Mouse (Mus musculus): ENCODE results near the gene Tas1r1.

Tas1r1 gene

GRCm38 (mm10) chr4:151988342-151989109 is 49.8 kb downstream of the Tas1r1 start, which contains the start of gene Thap3:
Gene Thap3, minus strand, starts transcription at chr4:151988997.
- peak; percentile 58 to 63 for DNase-seq (ENCODE audit: low spot score in 2 of 2)

GRCm38 (mm10) chr4:151988014-151988341 is 50.4 kb downstream of the Tas1r1 start:
- DNase-seq (ENCODE audit: low spot score in 2 of 2) = no peak

- DNase-seq (ENCODE audit: low spot score in 2 of 2) = no peak
Measured at GRCm38 (mm10) chr4:151986650-151987049, 51.7 kb downstream of the Tas1r1 start.

- DNase-seq (ENCODE audit: low spot score in 2 of 2) = no peak
Measured at GRCm38 (mm10) chr4:151985886-151986285, 52.5 kb downstream of the Tas1r1 start.

GRCm38 (mm10) chr4:151983560-151983959 is 54.8 kb downstream of the Tas1r1 start:
- DNase-seq (ENCODE audit: low spot score in 2 of 2) = no peak

GRCm38 (mm10) chr4:151983043-151983442 is 55.3 kb downstream of the Tas1r1 start:
- no peak for DNase-seq (ENCODE audit: low spot score in 2 of 2)

- DNase-seq (ENCODE audit: low spot score in 2 of 2) = peak; percentile 79 to 84
Measured at GRCm38 (mm10) chr4:151981363-151981762, 57.0 kb downstream of the Tas1r1 start.

GRCm38 (mm10) chr4:151980699-151981098 is 57.7 kb downstream of the Tas1r1 start:
- DNase-seq (ENCODE audit: low spot score in 2 of 2) = no peak
